Mouse (Mus musculus) liver, embryonic 15.5 days (tissue): ENCODE results near the gene Vps52. TPM values are rescaled to one million over a fixed set of nuclear protein-coding genes. Genes with fewer than 3 reads are reported as not detected.
A peak's percentile ranks its signal among the peaks of the same experiment; 100 is the strongest.

Experiments
- ATAC-seq: fragments of 200-750 bp; cut with Nextera tagmentation; 2 replicates; pipeline ENCODE4 v1.8.0; 2017; ENCODE audit warnings: moderate number of reproducible peaks, mild to moderate bottlenecking, moderate library complexity; ENCODE audit not compliant: insufficient read depth
- H3K27ac ChIP-seq: fragments of 300-500 bp; sonication (generic); replicated peaks from 2 replicates; pipeline ENCODE4 v1.5.1; 2015; ENCODE audit warnings: mild to moderate bottlenecking, inconsistent platforms
- H3K27me3 ChIP-seq: fragments of 300-500 bp; sonication (generic); 2 replicates; pipeline ENCODE4 v1.6.1; 2015; ENCODE audit warnings: mild to moderate bottlenecking, inconsistent platforms
- H3K36me3 ChIP-seq: fragments of 300-500 bp; sonication (generic); replicated peaks from 2 replicates; pipeline ENCODE4 v1.6.1; 2015; ENCODE audit warnings: moderate library complexity, mild to moderate bottlenecking, inconsistent platforms
- H3K4me1 ChIP-seq: fragments of 300-500 bp; sonication (generic); replicated peaks from 2 replicates; pipeline ENCODE4 v1.6.1; 2015; ENCODE audit warnings: inconsistent platforms
- H3K4me2 ChIP-seq: fragments of 300-500 bp; sonication (generic); 2 replicates; pipeline ENCODE4 v1.6.1; 2015; ENCODE audit warnings: moderate library complexity, mild to moderate bottlenecking, inconsistent platforms
- H3K4me3 ChIP-seq: fragments of 300-500 bp; sonication (generic); replicated peaks from 2 replicates; pipeline ENCODE4 v1.5.1; 2015; ENCODE audit warnings: mild to moderate bottlenecking, inconsistent platforms
- H3K9ac ChIP-seq: fragments of 300-500 bp; sonication (generic); 2 replicates; pipeline ENCODE4 v1.6.1; 2015; ENCODE audit warnings: moderate library complexity, mild to moderate bottlenecking, inconsistent platforms
- H3K9me3 ChIP-seq: fragments of 300-500 bp; sonication (generic); replicated peaks from 2 replicates; pipeline ENCODE4 v1.6.1; 2016; ENCODE audit warnings: inconsistent platforms
- WGBS: fragments of 180-500 bp; shearing (Covaris S2); methylation state at CpG from one replicate; pipeline ENCODE4 v1.1.7; 2015; ENCODE audit warnings: mixed read lengths; ENCODE audit not compliant: insufficient replicate concordance; 5-methylcytosine and 5-hydroxymethylcytosine counted together
- polyA plus RNA-seq: library from polyadenylated mRNA; unstranded; fragments of >200 nt; fragmentation: Nextera tagmentation; extraction: Ambion mirVana; gene quantifications from 2 replicates; pipeline ENCODE4 v1.2.1, GENCODE M21; 2015

Gene Vps52
- polyA plus RNA-seq, 1 experiment from 2014 or later = 23.3 TPM

DNA sequence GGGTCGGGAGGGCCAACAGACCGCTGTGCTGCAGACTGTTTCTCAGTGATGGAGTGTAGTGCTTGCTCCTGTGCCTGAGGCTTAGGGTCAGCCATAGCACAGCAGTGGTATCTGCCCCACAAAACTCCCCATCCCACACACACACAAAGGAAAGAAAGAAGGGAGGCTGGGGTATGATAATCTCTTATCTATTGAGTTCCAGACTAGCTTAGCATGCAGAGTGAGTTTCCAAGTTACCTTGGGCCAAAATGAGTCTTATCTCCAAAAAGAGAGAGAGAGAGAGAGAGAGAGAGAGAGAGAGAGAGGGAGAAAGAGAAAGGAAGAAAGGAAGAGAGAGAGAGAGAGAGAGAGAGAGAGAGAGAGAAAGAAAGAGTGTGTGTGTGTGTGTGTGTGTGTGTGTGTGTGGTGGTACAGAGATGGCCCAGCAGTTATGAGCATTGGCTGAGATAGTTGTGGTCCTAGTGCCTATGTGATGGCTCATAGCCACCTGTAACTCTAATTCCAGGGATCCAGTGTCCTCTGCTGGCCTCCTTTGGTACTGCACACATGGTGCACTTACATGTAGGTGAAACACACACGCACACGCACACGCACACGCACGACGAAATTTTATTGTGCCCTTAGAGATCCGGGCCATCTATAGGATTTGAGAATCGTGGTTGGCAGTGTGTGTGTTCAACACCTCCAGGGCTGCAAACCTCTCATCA is 30.9 kb upstream of the Vps52 start:
- peak; percentile 20; the same call in 1 of the 2 replicates for ATAC-seq
- H3K4me1 ChIP-seq = peaks cover 67% of the 10 kb centered on the region
- 71% methylated on average over 10 of the region's 10 CpGs for WGBS
- H3K27ac ChIP-seq = peak overlapping the region; percentile 51; the same call in 1 of the 2 replicates
- no peak overlapping the region for H3K4me3 ChIP-seq
- no peaks in the 10 kb centered on the region for H3K27me3 ChIP-seq
- no peaks in the 10 kb centered on the region for H3K9me3 ChIP-seq
- peaks cover 42% of the 10 kb centered on the region for H3K36me3 ChIP-seq
- H3K9ac ChIP-seq = no peak overlapping the region
- peak overlapping the region; percentile 8; the same call in 1 of the 2 replicates for H3K4me2 ChIP-seq

DNA sequence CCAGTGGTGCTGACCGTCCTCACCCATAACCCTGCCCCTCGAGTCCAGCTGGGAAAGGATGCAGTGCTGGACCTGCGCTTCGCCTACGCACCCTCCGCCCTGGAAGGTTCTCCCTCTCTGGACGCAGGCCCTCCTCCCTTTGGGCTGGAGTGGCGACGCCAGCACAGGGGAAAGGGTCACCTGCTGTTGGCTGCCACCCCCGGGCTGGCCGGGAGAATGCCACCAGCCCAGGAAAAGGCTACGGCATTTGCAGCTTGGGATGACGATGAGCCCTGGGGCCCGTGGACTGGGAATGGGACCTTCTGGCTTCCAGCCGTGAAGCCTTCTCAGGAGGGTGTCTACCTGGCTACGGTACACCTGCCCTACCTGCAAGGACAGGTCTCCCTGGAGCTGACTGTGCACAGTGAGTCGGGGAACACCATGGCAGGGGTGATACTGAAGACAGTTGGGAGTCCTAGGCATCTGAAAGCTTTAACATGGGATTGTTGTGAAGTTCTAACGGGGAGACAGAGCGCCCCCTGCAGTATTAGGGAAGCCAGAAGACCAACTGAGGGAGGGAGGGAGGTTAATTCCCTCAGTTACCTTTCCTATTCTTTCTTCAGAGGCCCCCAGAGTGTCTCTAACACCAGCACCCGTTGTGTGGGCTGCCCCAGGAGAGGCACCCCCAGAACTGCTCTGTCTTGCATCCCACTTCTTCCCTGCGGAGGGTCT is 30.1 kb upstream of the Vps52 start:
- Histone ChIP-seq H3K9ac (no peak overlapping the region), H3K27ac (no peak overlapping the region; the same call in 1 of the 2 replicates), H3K9me3 (no peaks in the 10 kb centered on the region), H3K36me3 (peaks cover 42% of the 10 kb centered on the region), H3K27me3 (no peaks in the 10 kb centered on the region), H3K4me3 (no peak overlapping the region), H3K4me1 (peaks cover 70% of the 10 kb centered on the region), H3K4me2 (no peak overlapping the region)
- WGBS = 84% methylated on average over 21 of the region's 21 CpGs
- no peak for ATAC-seq

DNA sequence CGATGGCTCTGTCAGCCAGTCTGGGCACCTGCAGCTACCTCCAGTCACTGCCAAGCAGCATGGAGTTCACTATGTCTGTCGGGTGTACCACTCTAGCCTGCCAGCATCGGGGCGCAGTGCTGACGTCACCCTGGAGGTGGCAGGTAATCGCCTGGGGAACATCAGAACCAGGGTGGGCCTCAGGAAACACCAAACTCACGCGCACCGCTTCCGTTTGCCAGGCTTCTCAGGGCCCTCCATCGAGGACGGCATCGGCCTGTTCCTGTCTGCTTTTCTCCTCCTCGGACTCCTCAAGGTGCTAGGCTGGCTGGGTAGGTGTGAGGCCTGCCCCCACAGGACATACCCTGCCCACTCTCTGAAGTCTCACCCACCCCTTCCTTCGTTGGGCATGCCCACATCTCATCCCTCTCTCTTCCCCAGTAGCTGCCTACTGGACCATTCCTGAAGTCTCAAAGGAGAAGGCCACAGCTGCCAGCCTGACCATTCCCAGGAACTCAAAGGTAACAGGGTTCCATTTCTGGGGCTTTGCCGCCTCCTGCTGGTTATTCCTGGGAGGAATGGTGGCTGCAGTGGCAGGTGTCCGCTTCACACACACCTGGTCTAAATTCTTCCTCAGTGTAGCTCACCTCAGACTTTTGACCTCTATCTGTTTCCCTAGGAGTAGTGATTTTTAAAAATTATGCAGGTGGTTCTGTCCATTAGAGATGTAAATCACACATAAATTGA is 29.2 kb upstream of the Vps52 start:
- H3K9ac ChIP-seq = no peak overlapping the region
- H3K36me3 ChIP-seq = peaks cover 42% of the 10 kb centered on the region
- H3K9me3 ChIP-seq = no peaks in the 10 kb centered on the region
- H3K4me3 ChIP-seq = no peak overlapping the region
- WGBS = 74% methylated on average over 17 of the region's 17 CpGs
- H3K4me2 ChIP-seq = no peak overlapping the region
- no peaks in the 10 kb centered on the region for H3K27me3 ChIP-seq
- H3K27ac ChIP-seq = no peak overlapping the region; the same call in 1 of the 2 replicates
- ATAC-seq = no peak
- peaks cover 71% of the 10 kb centered on the region for H3K4me1 ChIP-seq

DNA sequence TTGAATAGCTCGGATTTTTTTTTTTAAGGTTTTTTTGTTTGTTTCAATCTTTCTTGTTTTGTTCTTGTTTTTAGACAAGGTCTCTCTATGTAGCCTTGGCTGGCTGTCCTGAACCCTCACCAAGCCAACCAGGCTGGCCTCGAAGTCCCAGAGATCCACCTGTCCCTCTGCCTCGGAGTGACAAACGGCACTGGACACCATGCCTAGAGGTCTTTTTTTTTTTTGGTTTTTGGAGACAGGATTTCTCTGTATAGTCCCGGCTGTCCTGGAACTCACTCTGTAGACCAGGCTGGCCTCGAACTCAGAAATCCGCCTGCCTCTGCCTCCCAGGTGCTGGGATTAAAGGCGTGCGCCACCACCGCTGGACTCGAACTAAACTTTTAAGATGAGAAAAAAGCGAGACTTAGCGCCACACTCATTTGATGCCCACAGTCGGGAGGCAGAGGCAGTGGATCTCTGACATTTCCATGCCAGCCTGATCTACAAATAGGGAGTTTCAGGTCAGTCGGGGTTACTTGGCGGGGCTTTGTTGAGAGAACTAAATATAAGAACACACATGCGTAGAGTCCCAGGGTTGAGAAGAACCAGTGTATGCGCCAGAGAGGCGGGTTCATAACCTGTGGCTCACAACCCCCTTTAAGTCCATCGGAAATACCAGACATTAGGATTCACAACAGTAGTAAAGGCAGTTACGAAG is 27.2 kb upstream of the Vps52 start:
- Histone ChIP-seq H3K27ac (peak overlapping the region; percentile 93), H3K4me1 (peaks cover 79% of the 10 kb centered on the region), H3K4me3 (peak overlapping the region; percentile 75), H3K9me3 (no peaks in the 10 kb centered on the region), H3K9ac (peak overlapping the region; percentile 86), H3K36me3 (peaks cover 48% of the 10 kb centered on the region), H3K4me2 (peak overlapping the region; percentile 99), H3K27me3 (no peaks in the 10 kb centered on the region)
- 50% methylated on average over 21 of the region's 21 CpGs for WGBS
- no peak for ATAC-seq

DNA sequence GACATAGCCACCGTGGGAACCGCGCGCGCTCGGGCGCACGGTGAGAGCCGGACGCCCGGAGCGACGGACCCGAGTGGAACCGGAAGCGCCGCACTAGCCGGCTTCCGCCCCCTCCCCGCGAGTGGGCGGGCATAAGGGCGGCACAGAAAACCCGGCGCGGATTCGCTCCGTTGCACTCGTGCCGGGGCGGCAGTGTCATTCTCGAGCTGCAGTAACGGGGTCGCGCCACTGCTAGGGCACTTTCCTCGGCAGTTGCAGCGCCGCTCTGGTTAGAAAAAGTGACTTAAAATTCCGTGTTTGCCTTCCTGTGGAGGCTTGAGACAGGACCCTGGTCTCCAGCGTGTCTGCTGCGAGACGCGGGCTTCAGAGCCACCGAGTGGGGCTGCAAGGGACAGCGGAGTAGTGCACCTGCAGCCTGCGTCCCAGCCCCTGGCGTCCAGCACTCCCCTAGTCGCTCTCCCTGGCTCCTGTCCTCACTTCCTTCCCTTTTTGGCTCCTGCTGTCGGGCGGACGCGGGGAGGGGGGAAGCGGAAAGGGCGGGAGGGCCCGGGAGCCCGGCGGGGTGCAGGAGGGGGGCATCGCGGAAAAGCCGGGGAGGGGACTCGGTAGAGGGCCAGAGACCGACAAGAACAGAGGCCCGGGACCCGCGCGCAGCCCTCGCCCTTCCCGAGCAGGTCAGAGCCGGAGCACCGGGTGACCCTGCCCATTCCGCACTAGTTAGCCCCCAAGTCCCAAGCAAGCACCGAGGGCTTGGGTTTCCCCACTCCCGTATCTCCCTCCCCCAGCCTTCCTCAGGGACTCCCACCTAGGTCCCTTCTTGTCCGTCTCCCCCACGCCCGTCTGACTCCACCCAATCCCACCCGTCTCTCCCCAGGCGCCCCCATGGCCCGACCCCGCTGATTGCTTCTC is 26.0 kb upstream of the Vps52 start, which contains the start of gene Rgl2:
Rgl2 (plus strand) TSS at position 173 of the 909 bp plus-strand sequence.
- Histone ChIP-seq H3K9me3 (no peaks in the 10 kb centered on the region), H3K27ac (peak within 1 kb of the TSS; percentile 93), H3K4me2 (peak within 1 kb of the TSS; percentile 99), H3K36me3 (peaks cover 55% of the 10 kb centered on the region), H3K4me1 (peaks cover 68% of the 10 kb centered on the region), H3K27me3 (no peaks in the 10 kb centered on the region), H3K9ac (peak within 1 kb of the TSS; percentile 86), H3K4me3 (peak within 1 kb of the TSS; percentile 75)
- under 1% methylated on average over 78 of the region's 80 CpGs for WGBS
- peak; percentile 78 for ATAC-seq

DNA sequence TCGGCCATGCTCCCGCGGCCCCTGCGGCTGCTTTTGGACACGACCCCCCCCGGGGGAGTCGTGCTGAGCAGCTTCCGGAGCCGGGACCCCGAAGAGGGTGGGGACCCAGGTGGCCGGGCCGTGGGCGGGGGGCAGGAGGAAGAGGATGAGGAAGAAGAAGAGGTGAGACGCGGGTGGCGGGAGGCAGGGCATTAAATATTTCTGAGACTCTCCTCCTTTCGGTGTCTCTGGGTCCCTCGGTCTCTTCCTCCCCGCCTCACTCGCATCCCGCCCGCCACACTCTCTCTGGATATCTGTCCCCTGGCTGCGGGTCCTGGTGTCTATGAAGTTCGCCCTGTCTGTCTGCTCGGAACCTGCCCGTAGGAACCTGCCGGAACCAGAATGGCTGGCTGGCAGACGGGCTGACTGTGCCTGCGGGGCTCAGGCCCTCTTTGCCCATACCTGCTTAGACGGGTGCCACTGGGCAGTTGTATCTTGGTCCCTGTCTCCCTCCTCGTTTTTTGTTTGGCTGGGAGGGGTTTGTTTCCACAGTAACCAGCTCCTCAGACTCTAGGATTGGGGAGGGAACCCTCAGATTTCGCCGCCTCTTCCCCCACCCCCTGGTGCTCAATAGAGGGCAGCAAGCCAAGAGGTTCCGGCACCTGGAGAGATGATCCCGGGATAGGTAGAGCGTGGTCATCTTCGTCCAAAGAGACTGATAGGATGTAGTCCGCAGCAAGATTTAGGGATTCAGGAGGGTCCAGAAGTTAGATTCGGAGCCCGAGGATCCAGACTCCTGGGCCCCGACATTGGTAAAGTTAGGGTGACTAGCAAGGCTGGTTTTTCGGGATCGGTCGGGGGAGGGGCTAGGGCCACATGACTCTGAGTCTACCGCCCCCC is 25.1 kb upstream of the Vps52 start:
- peak overlapping the region; percentile 99 for H3K4me2 ChIP-seq
- ATAC-seq = peak; percentile 6; the same call in 1 of the 2 replicates
- 1% methylated on average over 45 of the region's 45 CpGs for WGBS
- H3K4me1 ChIP-seq = peaks cover 61% of the 10 kb centered on the region
- H3K36me3 ChIP-seq = peaks cover 56% of the 10 kb centered on the region
- peak overlapping the region; percentile 93 for H3K27ac ChIP-seq
- H3K9me3 ChIP-seq = no peaks in the 10 kb centered on the region
- H3K27me3 ChIP-seq = no peaks in the 10 kb centered on the region
- peak overlapping the region; percentile 86 for H3K9ac ChIP-seq
- peak overlapping the region; percentile 75 for H3K4me3 ChIP-seq

DNA sequence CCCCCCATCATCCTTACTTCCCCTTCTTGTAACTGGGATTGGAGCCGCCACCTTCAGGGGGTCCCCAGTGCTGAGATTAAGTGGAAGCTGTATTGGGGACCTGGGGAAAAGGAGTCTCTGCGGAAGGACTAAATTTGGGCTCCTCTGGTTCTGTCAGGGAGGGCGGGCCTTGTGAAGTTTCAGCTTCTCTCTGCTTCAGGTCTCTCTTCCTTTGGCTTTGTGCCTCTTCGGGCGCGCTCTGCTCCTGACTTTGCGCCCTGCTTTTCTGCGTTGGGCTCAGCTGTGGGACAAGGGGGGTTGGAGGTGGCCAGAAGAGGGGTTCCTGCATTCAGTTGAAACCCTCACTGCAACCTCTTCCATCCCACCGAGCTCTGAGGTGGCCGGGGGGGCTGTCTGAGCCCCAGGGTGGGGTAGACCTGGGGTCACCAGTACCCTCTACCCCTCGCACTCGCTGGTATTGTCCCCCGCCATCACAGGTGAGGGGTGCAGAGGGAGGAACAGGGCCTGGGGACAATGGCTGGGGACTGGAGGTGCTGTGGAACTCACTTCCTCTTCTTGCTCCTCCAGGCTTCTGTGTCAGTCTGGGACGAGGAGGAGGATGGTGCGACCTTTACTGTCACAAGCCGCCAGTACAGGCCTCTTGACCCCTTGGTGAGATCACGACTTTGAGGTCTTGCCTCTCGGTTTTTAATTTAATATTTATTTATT is 24.3 kb upstream of the Vps52 start:
- Histone ChIP-seq H3K4me1 (peaks cover 55% of the 10 kb centered on the region), H3K9ac (peak overlapping the region; percentile 86; the same call in 1 of the 2 replicates), H3K27ac (peak overlapping the region; percentile 53; the same call in 1 of the 2 replicates), H3K36me3 (peaks cover 53% of the 10 kb centered on the region), H3K9me3 (no peaks in the 10 kb centered on the region), H3K4me3 (peak overlapping the region; percentile 75), H3K4me2 (peak overlapping the region; percentile 99), H3K27me3 (no peaks in the 10 kb centered on the region)
- WGBS = 40% methylated on average over 18 of the region's 18 CpGs
- no peak for ATAC-seq

DNA sequence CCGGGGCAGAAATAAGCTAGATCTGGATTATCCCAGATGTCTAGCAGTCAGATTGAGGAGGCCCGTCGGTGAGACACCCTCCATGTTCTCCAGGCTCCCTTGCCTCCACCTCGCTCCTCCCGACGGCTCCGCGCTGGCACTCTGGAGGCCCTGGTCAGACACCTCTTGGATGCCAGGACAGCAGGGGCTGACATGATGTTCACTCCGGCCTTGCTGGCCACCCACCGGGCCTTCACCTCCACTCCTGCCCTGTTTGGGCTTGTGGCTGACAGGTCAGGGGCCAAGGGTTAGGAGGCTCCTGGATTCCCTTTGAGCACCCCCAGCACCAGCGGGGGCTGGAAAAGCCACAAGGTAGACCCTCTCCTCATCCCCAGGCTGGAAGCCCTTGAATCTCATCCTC is 23.7 kb upstream of the Vps52 start:
- peaks cover 51% of the 10 kb centered on the region for H3K36me3 ChIP-seq
- peaks cover 55% of the 10 kb centered on the region for H3K4me1 ChIP-seq
- H3K9me3 ChIP-seq = no peaks in the 10 kb centered on the region
- H3K27me3 ChIP-seq = no peaks in the 10 kb centered on the region
- H3K9ac ChIP-seq = no peak overlapping the region
- 89% methylated on average over 11 of the region's 11 CpGs for WGBS
- no peak for ATAC-seq
- no peak overlapping the region for H3K27ac ChIP-seq
- no peak overlapping the region for H3K4me3 ChIP-seq
- peak overlapping the region; percentile 13; the same call in 1 of the 2 replicates for H3K4me2 ChIP-seq

DNA sequence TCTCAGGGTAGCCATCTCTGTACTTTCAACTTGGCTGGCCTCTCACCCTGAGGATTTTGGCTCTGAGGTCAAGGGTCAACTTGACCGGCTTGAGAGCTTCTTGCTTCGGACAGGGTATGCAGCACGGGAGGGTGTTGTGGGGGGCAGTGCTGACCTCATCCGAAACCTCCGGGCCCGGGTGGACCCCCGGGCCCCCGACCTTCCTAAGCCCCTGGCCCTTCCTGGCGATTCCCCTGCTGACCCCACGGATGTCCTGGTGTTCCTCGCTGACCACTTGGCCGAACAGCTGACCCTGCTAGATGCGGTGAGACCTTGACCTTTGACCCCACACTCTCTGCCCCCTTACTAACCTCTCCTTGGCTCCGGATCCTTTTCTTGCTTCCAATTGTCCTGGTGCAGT is 23.2 kb upstream of the Vps52 start:
- Histone ChIP-seq H3K36me3 (peaks cover 53% of the 10 kb centered on the region), H3K9me3 (no peaks in the 10 kb centered on the region), H3K4me3 (no peak overlapping the region), H3K27me3 (no peaks in the 10 kb centered on the region), H3K4me2 (no peak overlapping the region), H3K4me1 (peaks cover 52% of the 10 kb centered on the region), H3K9ac (no peak overlapping the region), H3K27ac (no peak overlapping the region)
- no peak for ATAC-seq
- 83% methylated on average over 14 of the region's 14 CpGs for WGBS
